Mouse (Mus musculus): ENCODE data around the gene Eif4enif1. TPM values are rescaled to one million over a fixed set of nuclear protein-coding genes. Genes with fewer than 3 reads are reported as not detected.

The Eif4enif1 gene
- polyA plus RNA-seq, 1 experiment from 2014 or later = 61.3 TPM

- ATAC-seq (replicated peaks; ENCODE audit: low FRiP score) (peak; percentile 99), DNase-seq (ENCODE audit: low spot score) (peak; percentile 89)
- Histone ChIP-seq H3K9ac (ENCODE audit: low read depth, low read length) (peak within 1 kb of the TSS; percentile 99), H3K4me2 (peak within 1 kb of the TSS; percentile 93), H3K27me3 (replicated peaks; ENCODE audit: control insufficient read depth, insufficient read depth, low read length) (no peaks in the 10 kb centered on the region), H3K4me3 (ENCODE audit: low read depth, low read length) (peak within 1 kb of the TSS; percentile 99), H3K9me3 (ENCODE audit: control insufficient read depth, low read length) (no peaks in the 10 kb centered on the region), H3K4me1 (replicated peaks; ENCODE audit: control insufficient read depth, insufficient read depth, low read length) (peaks cover 9% of the 10 kb centered on the region), H3K27ac (ENCODE audit: low read depth, low read length) (peak within 1 kb of the TSS; percentile 89), H3K36me3 (ENCODE audit: control insufficient read depth, insufficient read depth, low read length) (peaks cover 21% of the 10 kb centered on the region)
- under 1% methylated on average over 72 of the region's 72 CpGs for WGBS
Observed at GRCm38 (mm10) chr11:3266079-3266685, 64.0 kb downstream of the Eif4enif1 start, which contains the start of gene Drg1. Gene Drg1 (minus strand): TSS chr11:3266415.

DNA sequence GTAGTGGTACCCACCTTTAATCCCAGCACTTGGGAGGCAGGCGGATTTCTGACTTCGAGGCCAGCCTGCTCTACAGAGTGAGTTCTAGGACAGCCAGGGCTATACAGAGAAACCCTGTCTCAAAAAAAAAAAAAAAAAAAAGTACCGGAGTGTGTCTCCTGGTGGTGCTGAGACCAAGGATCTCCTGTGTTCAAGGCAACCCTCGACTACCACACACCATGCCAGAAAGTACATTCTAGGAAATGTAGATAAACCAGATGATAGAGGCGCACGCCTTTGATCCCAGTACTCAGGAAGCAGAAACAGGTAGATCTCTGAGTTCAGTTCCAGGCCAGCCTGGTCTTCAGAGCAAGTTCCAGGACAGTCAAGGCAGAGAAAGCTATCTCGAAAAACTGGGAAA, 64.9 kb downstream of the Eif4enif1 start:
- Histone ChIP-seq H3K27me3 (replicated peaks; ENCODE audit: control insufficient read depth, insufficient read depth, low read length) (no peaks in the 10 kb centered on the region), H3K9me3 (ENCODE audit: control insufficient read depth, low read length) (no peaks in the 10 kb centered on the region), H3K9ac (ENCODE audit: low read depth, low read length) (peak overlapping the region; percentile 99), H3K27ac (ENCODE audit: low read depth, low read length) (peak overlapping the region; percentile 89; the same call in 1 of the 2 replicates), H3K4me2 (peak overlapping the region; percentile 66), H3K4me3 (ENCODE audit: low read depth, low read length) (peak overlapping the region; percentile 99), H3K4me1 (replicated peaks; ENCODE audit: control insufficient read depth, insufficient read depth, low read length) (peaks cover 9% of the 10 kb centered on the region), H3K36me3 (ENCODE audit: control insufficient read depth, insufficient read depth, low read length) (peaks cover 14% of the 10 kb centered on the region)
- ATAC-seq (replicated peaks; ENCODE audit: low FRiP score) (no peak), DNase-seq (ENCODE audit: low spot score) (no peak)
- WGBS = 42% methylated on average over 7 of the region's 7 CpGs

GRCm38 (mm10) chr11:3269241-3269640, 67.0 kb downstream of the Eif4enif1 start:
- Histone ChIP-seq H3K9me3 (ENCODE audit: control insufficient read depth, low read length) (no peaks in the 10 kb centered on the region), H3K27me3 (replicated peaks; ENCODE audit: control insufficient read depth, insufficient read depth, low read length) (no peaks in the 10 kb centered on the region), H3K4me3 (ENCODE audit: low read depth, low read length) (no peak overlapping the region), H3K27ac (ENCODE audit: low read depth, low read length) (no peak overlapping the region), H3K4me1 (replicated peaks; ENCODE audit: control insufficient read depth, insufficient read depth, low read length) (peaks cover 9% of the 10 kb centered on the region), H3K36me3 (ENCODE audit: control insufficient read depth, insufficient read depth, low read length) (no peaks in the 10 kb centered on the region), H3K4me2 (no peak overlapping the region), H3K9ac (ENCODE audit: low read depth, low read length) (no peak overlapping the region)
- ATAC-seq (replicated peaks; ENCODE audit: low FRiP score) = no peak
- DNase-seq (ENCODE audit: low spot score) = no peak
- WGBS = 53% methylated on average over 4 of the region's 4 CpGs

GRCm38 (mm10) chr11:3278351-3278750, 76.2 kb downstream of the Eif4enif1 start:
- ATAC-seq (replicated peaks; ENCODE audit: low FRiP score) = no peak

GRCm38 (mm10) chr11:3279729-3280128, 77.5 kb downstream of the Eif4enif1 start:
- Histone ChIP-seq H3K27me3 (replicated peaks; ENCODE audit: control insufficient read depth, insufficient read depth, low read length) (no peaks in the 10 kb centered on the region), H3K9ac (ENCODE audit: low read depth, low read length) (no peak overlapping the region), H3K9me3 (ENCODE audit: control insufficient read depth, low read length) (peaks cover 11% of the 10 kb centered on the region; the same call in 1 of the 2 replicates), H3K36me3 (ENCODE audit: control insufficient read depth, insufficient read depth, low read length) (no peaks in the 10 kb centered on the region), H3K4me1 (replicated peaks; ENCODE audit: control insufficient read depth, insufficient read depth, low read length) (no peaks in the 10 kb centered on the region), H3K4me3 (ENCODE audit: low read depth, low read length) (no peak overlapping the region), H3K4me2 (no peak overlapping the region), H3K27ac (ENCODE audit: low read depth, low read length) (no peak overlapping the region)
- no peak for ATAC-seq (replicated peaks; ENCODE audit: low FRiP score)
- no peak for DNase-seq (ENCODE audit: low spot score)
- WGBS = 60% methylated on average over 2 of the region's 2 CpGs

More at GRCm38 (mm10) chr11:3278351-3278750, 76.2 kb downstream of the Eif4enif1 start:
- Histone ChIP-seq H3K27me3 (replicated peaks; ENCODE audit: control insufficient read depth, insufficient read depth, low read length) (no peaks in the 10 kb centered on the region), H3K4me3 (ENCODE audit: low read depth, low read length) (no peak overlapping the region), H3K4me2 (no peak overlapping the region), H3K4me1 (replicated peaks; ENCODE audit: control insufficient read depth, insufficient read depth, low read length) (no peaks in the 10 kb centered on the region), H3K9me3 (ENCODE audit: control insufficient read depth, low read length) (peaks cover 11% of the 10 kb centered on the region; the same call in 1 of the 2 replicates), H3K36me3 (ENCODE audit: control insufficient read depth, insufficient read depth, low read length) (no peaks in the 10 kb centered on the region), H3K9ac (ENCODE audit: low read depth, low read length) (no peak overlapping the region), H3K27ac (ENCODE audit: low read depth, low read length) (no peak overlapping the region)
- 71% methylated on average over 5 of the region's 5 CpGs for WGBS
- no peak for DNase-seq (ENCODE audit: low spot score)

DNA sequence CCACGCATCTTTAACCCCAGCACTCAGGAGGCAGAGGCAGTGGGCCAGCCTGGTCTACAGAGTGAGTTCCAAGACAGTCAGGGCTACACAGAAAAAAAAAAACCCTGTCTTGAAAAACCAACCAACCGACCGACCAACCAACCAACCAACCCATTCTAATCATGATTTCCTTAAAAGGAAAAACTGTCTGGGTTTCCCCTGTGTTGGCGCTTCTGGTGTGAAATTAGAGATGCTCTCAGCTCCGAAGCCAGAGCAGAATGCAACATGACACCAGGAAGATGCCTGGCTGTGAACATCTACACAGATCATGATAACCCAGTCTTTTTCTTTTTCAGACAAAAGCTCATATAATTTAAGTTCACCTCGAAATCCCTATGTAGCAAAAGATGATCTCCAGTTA, 80.7 kb downstream of the Eif4enif1 start:
- Histone ChIP-seq H3K4me1 (replicated peaks; ENCODE audit: control insufficient read depth, insufficient read depth, low read length) (peaks cover 2% of the 10 kb centered on the region; the same call in 1 of the 2 replicates), H3K9me3 (ENCODE audit: control insufficient read depth, low read length) (peaks cover 11% of the 10 kb centered on the region; the same call in 1 of the 2 replicates), H3K36me3 (ENCODE audit: control insufficient read depth, insufficient read depth, low read length) (no peaks in the 10 kb centered on the region), H3K27me3 (replicated peaks; ENCODE audit: control insufficient read depth, insufficient read depth, low read length) (no peaks in the 10 kb centered on the region), H3K4me2 (no peak overlapping the region), H3K4me3 (ENCODE audit: low read depth, low read length) (no peak overlapping the region), H3K9ac (ENCODE audit: low read depth, low read length) (no peak overlapping the region), H3K27ac (ENCODE audit: low read depth, low read length) (no peak overlapping the region)
- no peak for ATAC-seq (replicated peaks; ENCODE audit: low FRiP score)
- DNase-seq (ENCODE audit: low spot score) = no peak
- WGBS = 84% methylated on average over 6 of the region's 6 CpGs

GRCm38 (mm10) chr11:3283645-3284044, 81.5 kb downstream of the Eif4enif1 start:
- Histone ChIP-seq H3K4me2 (no peak overlapping the region), H3K9ac (ENCODE audit: low read depth, low read length) (no peak overlapping the region), H3K36me3 (ENCODE audit: control insufficient read depth, insufficient read depth, low read length) (no peaks in the 10 kb centered on the region), H3K27ac (ENCODE audit: low read depth, low read length) (no peak overlapping the region), H3K9me3 (ENCODE audit: control insufficient read depth, low read length) (peaks cover 11% of the 10 kb centered on the region; the same call in 1 of the 2 replicates), H3K27me3 (replicated peaks; ENCODE audit: control insufficient read depth, insufficient read depth, low read length) (no peaks in the 10 kb centered on the region), H3K4me3 (ENCODE audit: low read depth, low read length) (no peak overlapping the region), H3K4me1 (replicated peaks; ENCODE audit: control insufficient read depth, insufficient read depth, low read length) (peaks cover 7% of the 10 kb centered on the region; the same call in 1 of the 2 replicates)
- WGBS = 88% methylated on average over 6 of the region's 6 CpGs
- DNase-seq (ENCODE audit: low spot score) (no peak), ATAC-seq (replicated peaks; ENCODE audit: low FRiP score) (no peak)

DNA sequence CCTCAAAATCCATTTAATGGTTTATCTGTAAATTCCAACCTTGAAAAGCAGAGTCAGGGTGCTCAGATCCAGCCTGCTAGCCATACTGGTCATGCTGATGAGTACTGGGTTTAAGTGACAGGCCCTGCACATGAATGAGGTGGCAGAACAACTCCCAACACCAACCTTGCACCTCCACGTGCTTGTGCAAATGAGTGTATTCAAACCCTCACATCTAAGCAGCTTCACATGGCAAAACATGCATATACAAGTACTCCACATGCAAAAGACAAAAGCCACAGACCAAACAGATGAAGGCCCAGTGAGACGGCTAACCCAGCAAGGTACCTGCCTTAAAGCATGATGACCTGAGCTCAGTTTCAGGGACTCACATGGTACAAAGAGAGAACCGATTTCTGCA, 83.7 kb downstream of the Eif4enif1 start:
- no peak overlapping the region for H3K4me2 ChIP-seq
- H3K27me3 ChIP-seq (replicated peaks; ENCODE audit: control insufficient read depth, insufficient read depth, low read length) = no peaks in the 10 kb centered on the region
- peaks cover 7% of the 10 kb centered on the region; the same call in 1 of the 2 replicates for H3K4me1 ChIP-seq (replicated peaks; ENCODE audit: control insufficient read depth, insufficient read depth, low read length)
- ATAC-seq (replicated peaks; ENCODE audit: low FRiP score) (no peak), DNase-seq (ENCODE audit: low spot score) (no peak)
- no peak overlapping the region for H3K9ac ChIP-seq (ENCODE audit: low read depth, low read length)
- H3K27ac ChIP-seq (ENCODE audit: low read depth, low read length) = no peak overlapping the region
- H3K9me3 ChIP-seq (ENCODE audit: control insufficient read depth, low read length) = peaks cover 4% of the 10 kb centered on the region; the same call in 1 of the 2 replicates
- WGBS = 87% methylated on average over 3 of the region's 3 CpGs
- H3K36me3 ChIP-seq (ENCODE audit: control insufficient read depth, insufficient read depth, low read length) = peaks cover 1% of the 10 kb centered on the region; the same call in 1 of the 2 replicates
- H3K4me3 ChIP-seq (ENCODE audit: low read depth, low read length) = no peak overlapping the region

DNA sequence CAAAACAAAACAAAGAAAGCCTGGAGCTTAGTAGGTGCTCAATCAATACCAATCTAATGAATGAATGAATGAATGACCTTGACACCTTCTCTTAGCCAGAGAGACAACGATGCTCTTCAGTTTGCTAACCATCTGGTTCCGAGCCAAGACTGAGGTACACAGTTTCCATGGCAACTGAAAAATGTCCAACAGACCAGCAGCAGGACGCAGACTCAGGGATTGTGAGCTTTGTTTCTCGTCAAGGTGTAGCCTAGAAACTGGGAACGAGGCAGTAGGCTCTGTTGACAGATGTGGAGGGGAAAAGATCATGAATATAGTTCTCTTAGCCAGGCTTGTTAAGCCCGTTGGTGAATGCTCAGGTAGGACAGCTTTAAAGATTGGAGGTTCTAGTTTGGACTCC, 84.9 kb downstream of the Eif4enif1 start:
- Histone ChIP-seq H3K27ac (ENCODE audit: low read depth, low read length) (no peak overlapping the region), H3K4me2 (no peak overlapping the region), H3K36me3 (ENCODE audit: control insufficient read depth, insufficient read depth, low read length) (peaks cover 9% of the 10 kb centered on the region), H3K9ac (ENCODE audit: low read depth, low read length) (no peak overlapping the region), H3K27me3 (replicated peaks; ENCODE audit: control insufficient read depth, insufficient read depth, low read length) (no peaks in the 10 kb centered on the region), H3K4me3 (ENCODE audit: low read depth, low read length) (no peak overlapping the region), H3K9me3 (ENCODE audit: control insufficient read depth, low read length) (no peaks in the 10 kb centered on the region; the same call in 1 of the 2 replicates), H3K4me1 (replicated peaks; ENCODE audit: control insufficient read depth, insufficient read depth, low read length) (peaks cover 7% of the 10 kb centered on the region; the same call in 1 of the 2 replicates)
- ATAC-seq (replicated peaks; ENCODE audit: low FRiP score) = no peak
- WGBS = 64% methylated on average over 6 of the region's 6 CpGs
- no peak for DNase-seq (ENCODE audit: low spot score)
